Mouse (Mus musculus) kidney, postnatal 36 days (tissue): ENCODE data around the gene Amer2.
A peak's percentile ranks its signal among the peaks of the same experiment; 100 is the strongest.
"Not testable (repeated sequence)": the region's sequence is repeated elsewhere in the genome, so short reads cannot be mapped to it uniquely, and the experiment has no call there.

Experiments
- DNase-seq, 2 experiments: peaks; one replicate each; pipeline ENCODE4 v3.0.0; 2021 to 2022; ENCODE audit warnings: mixed read lengths in 2 of 2

The Amer2 gene

DNA sequence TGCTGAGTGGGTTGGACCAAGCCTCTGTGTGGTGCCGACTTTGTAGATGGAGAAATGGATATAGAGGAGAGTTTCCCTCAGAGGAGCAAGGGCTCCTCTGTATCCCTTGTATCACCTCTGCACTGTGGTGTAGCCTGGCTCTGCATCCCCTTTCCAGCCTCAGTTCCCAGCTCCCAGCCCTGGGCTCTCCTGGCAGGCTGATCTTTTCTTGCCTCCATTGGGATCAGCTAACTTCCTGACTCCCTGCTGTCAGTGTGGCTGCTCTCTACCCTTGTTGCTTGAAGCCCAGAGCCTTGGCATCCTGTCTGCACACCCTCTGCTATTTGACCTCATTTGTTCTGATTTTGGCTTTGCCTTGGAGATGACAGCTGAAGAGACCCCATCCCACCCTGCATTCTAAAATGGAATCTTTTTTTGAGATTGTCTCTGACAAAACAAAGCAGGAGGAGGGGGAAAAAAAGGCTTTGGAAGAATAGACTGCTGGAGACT is at the start of gene Amer2:
Gene Amer2 (plus strand): TSS at position 439 of the 489 bp plus-strand sequence.
- no peak for DNase-seq

DNA sequence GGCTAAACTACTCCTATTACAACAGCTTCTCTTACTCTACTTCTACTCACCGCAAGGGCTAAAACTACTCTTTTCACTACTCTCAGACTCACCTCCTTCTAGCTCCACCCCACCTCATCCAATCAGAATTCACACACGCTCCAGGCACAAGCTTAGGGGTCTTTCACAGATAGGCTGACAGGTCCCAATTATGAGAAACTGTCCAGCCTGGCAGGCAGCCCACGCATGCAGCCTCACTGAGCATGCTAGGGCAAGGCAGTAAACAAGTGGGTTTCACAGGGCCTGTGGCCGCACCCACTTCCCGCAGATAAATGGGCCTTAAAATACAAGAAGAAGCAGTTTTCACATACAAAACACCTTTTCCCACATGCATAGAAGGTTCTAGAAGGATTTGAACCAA is 33.1 kb upstream of the Amer2 start:
- DNase-seq, result not testable (repeated sequence)

DNA sequence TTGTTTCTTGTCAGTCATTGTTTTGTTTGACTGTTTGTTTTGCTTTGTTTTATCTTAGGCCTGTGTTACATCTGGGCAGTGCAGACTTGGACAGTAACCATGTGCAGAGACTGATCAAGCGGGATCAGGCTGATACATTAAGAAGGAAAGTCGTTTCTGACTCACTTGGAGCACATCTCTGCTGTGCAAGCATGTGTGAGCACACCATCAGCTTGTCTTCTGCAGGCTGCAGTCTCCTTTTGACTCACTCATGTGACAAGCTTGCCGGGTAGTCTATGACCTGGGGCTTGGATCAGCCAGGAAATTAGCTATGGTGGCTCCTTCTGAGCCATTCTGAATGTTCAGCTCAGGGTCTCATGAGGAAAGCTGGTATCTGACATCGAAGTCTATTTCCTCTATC is 32.5 kb upstream of the Amer2 start:
- DNase-seq, result no peak

DNA sequence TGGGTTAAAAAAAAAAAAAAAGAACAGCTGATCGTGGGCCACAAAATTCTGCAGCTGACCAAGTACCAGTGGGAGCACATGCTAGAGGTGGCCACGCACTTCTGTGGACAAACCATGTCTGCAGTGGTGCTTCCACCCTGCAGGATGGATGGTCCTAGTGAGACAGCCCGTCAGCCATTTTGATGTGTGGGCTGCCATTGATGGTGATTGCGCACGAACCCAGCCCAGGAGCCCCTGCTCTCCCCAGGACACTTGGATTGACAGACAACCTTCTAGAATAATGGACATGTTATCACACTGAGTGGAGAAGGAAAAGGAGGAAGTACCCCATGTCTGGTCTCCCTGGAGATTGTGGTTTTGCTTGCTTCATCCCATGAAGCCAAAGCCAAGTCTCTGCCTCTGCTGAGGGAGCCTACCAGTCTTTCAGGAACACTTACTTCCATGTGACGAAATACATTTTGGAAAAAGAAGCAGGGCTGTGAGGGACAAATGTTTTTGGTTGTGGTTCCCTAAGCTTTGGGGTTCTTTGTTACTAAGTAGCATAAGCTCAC is 27.7 kb upstream of the Amer2 start:
- no peak for DNase-seq

DNA sequence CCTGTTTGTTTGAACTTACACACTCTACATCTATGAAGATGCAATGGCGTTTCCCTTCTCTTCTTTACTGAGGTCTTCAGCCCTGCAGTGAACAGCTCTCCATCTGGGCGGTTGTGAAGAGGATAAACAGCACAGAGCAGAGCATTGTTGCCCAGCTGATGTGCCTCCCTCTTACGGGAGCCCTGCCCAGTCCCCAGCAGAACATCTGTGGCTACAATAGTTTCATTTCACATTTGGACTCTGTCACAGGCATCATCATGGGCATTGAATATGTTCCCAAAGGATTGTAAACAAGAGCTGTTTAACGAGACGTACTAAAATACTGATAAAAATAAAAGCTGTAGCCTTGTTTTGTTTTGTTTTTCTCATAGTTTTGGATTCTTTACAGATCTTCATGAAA is 14.7 kb upstream of the Amer2 start:
- no peak for DNase-seq

DNA sequence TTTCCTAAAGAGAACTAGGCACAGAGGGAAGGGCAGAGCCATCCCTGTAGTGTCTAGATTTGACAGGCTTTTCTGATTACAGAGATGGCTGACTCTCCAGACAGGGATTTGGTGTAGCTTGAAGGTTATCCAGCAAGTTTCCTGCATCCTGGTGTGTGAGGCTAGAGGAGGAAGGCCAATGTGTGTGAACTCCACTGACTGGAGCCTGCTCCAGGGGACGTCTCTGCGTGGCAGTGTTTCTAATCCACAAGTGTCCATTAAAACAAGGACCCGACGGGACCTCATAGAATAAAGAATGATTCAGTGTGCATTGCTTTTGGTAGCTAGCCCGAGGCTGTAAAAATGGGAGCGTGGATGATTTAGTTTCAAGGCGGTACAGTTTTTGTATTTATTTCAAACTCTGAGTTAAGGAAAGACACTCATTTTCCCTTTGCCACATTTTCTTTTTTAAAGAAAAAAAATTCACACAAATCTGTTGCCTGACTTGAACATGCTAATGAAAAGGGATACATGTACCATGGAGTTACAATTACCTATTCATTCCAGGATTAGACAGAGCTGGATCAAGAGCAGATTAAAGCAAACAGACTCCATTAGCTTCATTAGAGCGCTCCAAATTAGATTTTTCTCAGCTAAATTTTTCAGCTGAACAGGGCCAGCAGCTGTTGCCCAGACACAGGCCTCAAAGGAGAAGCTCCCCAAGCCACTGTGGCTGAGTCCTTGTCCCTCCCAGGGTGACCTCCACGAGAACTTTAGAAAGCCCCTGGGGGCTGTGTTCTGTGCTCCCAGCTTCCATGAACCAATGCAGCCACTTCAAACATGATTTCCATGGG is 11.5 kb upstream of the Amer2 start:
- no peak for DNase-seq

DNA sequence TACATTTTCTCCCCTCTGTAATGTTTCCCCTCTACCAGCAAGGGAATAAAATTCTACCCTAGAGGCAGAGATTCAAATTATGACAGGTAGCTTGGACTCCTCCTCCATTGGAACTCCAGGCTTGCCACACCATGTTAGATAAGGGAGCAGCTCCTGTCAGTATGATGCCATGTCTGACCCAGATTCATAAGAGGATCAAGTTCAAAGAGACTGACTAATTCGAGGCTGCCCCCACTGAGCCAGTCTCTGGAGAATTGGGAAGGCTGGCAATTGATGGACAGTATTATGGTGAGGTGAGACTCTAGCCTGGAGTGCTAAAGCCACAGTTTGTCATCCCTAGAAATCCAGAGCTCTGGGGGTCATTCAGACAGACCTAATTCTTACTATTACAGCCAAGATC is 6.3 kb upstream of the Amer2 start:
- no peak for DNase-seq

DNA sequence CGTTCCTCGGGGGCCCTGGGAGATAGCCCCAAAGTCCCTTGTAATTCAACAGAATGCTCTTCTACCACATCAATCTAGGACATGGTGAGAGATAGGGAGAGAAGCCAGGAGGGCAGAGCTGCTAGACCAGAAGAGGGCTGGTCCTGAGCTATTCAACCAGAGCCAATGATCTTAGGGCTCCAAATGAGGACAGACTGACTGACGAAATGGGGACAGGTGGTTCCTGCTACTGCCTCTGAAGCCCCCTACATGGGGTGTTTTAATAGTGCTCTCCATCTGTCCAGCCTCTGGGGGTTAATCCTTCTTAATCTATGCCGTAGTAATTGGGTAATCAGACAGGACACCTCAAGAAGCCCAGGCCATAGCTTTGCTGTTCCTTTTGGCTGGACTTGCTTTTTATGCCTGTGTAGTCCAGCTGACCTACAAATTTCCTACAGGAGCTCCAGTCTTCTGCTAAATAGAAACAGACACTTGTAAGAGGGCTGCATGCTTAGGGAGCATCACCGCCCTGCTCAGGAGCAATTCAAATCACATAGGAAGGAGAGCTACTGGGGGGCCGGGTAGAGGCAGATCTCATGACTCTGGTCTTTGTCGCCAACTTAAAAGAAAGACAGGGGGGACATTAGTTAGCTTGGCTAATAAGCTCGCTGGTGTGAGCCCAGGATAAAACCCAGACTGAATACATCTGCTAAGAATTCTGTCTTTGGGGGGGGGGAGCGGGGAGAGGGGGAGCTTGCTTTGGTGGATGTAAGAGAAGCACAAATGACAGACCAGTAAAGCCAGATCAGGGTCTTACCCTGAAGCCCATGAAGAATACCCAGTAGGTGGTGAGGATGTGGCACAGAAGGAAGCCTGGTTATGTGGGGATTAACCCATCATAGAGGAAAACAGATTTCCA is 4.0 kb upstream of the Amer2 start:
- no peak for DNase-seq

DNA sequence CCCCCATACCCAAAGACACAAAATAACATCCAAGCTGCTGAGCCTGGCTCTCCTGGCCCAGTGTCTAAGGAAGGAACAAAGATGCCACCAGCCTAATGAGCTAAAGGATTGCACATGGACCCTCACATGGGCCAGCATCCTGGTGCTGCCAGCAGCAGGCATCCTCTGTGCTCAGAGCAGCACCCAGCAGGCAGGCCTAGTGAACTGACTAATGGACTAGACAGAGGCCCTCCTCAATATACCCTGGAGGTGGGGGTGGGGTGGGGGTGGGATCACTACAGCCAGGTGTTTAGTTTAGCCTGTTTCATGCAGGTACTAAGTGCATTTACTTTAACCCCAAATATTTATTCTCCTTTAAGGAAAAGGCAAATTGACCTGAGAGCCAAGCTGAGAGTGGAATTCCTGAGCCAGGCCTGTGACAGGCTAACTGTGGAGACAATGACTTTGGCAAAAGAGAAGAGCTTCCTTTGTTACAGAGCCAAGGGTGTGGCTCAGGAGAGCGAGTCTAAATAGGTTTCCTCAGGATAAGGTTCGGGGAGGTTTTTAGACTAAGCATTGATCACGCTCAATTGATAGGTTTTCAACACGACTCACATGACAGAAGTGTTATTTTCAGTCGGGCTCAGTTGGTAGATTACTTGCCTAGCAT is 3.3 kb upstream of the Amer2 start:
- DNase-seq, result no peak

DNA sequence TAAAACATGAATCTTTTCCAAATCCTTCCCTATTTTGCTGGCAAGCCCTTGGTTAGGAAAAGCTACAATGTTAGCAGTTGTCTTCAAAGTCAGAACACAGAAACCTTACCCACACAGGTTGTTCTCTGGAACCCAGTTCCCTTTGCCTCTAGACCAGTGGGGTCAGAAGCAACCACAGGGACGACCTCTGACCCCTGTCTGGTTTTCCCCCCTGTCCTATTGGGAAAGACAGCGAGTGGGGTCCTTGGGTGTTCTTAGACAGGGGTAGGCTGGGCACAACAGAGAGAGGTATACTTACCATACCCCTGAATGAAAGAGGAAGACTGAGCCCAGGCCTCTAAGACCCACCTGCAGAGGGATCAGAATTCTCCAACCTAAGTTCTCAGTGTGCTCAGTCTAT is 4.0 kb downstream of the Amer2 start:
- no peak for DNase-seq

DNA sequence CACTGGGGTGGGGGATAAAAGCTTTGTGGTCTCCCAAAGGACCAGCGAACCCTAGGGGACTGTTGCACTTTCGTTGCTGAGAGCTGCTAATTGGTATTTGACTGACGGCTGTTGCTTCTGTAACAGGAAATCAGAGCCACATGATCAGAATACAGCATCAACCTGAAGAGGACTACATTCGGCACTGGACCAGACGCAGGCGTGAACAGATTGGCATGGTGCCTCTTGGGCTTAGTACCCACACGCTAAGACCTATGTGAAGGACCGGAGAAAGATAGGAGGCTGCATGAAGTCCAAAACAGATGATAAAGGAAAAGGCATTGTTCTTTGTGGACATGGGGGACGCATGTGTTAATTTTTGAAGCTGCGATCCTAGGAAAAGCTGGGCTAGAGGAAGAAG is 4.5 kb downstream of the Amer2 start:
- no peak for DNase-seq

DNA sequence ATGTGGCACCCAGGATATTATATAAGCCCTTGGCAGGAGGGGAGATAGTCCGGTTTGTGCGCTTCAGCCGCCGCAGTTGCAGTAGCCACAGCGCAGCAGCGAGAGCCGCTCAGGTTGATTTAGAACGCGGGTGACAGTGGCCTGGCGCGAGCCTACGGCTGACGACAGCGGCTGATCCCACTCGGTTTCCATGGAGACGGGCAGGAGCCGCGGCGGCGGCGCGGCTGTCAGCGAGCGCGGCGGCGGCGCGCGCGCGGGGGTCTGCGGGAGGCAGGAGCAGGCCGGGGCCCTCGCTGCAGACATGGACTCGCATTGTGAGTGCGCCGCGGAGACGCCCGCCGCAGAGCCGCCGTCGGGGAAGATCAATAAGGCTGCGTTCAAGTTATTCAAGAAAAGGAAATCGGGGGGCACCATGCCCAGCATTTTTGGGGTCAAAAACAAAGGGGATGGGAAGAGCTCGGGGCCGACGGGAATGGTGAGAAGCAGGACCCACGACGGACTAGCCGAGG is 5.1 kb downstream of the Amer2 start:
- peak; percentile 29 to 47 for DNase-seq

DNA sequence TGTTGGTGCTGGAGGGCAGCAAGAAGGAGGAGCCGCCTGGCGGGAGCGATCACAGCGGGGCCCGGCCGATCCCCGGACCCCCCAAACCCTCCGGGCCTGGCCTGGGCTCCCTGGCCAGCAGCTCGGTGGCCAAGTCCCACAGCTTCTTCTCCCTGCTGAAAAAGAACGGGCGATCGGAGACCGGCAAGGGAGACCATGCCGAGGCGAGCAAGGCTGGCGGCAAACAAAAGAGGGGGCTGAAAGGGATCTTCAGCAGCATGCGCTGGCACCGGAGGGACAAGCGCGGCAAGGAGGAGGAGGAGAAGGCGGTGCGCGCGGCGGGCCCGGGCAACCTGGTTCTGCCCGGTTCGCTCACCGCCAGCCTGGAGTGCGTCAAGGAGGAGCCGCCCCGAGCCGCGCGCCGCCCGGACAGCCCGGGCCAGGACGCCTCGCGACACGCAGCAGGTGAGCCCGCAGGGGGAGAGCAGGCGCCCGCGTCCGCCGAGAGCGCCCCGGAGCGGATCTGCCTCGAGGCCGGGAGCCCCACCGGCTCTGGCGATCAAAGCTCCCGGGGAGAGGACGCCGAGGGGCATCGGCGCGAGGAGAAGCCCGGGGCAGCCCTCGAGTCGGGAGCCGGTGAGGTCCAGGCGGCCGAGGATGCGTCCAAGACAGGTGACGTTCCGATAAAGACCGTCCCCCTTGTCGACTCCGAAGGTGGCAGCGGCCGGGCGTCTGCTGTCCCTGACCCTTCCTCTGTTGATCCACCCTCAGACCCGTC is 5.7 kb downstream of the Amer2 start:
- peak; percentile 20 to 61 for DNase-seq

DNA sequence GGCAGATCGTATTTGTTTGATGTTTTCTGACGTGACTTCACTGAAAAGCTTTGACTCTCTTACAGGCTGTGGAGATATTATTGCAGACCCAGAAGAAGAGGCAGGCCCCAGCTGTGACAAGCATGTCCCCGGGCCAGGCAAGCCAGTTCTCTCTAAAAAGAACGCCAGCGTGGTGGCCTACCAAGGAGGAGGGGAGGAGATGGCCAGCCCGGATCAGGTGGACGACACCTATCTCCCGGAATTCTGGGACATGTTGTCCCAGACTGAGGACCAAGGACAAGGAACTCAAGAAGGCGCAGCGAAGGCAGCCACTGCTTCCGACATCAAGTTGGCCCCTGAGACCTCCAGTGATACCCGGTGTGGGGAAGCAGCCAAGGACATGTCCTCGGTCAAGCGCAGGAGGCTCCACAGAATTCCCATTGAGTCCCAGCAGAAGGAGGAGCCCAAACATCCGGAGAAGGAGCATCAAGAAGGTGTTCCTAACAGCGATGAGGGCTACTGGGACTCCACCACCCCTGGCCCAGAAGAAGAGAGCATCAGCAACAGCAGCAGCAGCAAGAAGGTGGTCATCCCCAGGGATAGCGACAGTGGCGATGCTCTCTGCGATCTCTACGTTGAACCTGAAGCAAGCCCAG is 6.4 kb downstream of the Amer2 start:
- no peak for DNase-seq

DNA sequence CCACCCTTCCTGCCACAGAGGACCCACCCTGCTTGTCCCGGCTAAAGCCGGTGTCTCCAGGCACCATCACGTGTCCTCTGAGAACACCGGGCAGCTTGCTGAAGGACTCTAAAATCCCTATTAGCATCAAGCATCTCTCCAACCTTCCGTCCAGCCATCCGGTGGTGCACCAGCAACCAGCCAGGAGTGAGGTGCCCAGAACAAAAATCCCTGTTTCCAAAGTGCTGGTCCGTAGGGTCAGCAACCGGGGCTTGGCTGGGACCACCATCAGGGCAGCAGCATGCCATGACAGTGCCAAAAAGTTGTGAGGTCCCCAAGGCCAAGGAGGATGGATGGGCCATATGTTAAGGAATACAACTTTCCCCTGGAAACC is 6.9 kb downstream of the Amer2 start:
- DNase-seq, result no peak

DNA sequence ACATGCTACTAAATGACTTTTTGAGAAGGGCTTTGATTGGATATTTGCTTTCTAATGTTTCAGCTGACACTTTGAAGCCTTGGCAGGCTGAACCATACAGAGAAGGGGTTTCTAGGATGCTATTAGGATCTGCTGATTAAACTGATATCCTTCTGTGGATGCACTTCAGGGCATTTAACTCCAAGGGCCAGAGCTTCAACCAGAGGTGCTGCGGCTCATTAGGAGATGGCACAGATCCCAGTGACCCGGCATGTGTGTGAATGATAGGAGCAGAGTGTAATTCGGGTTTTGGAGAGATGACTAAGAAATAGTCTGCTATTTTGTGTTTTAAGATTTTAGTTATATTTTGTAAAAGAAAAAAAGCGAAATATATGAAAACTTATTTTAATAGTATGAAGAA is 8.6 kb downstream of the Amer2 start:
- no peak for DNase-seq

DNA sequence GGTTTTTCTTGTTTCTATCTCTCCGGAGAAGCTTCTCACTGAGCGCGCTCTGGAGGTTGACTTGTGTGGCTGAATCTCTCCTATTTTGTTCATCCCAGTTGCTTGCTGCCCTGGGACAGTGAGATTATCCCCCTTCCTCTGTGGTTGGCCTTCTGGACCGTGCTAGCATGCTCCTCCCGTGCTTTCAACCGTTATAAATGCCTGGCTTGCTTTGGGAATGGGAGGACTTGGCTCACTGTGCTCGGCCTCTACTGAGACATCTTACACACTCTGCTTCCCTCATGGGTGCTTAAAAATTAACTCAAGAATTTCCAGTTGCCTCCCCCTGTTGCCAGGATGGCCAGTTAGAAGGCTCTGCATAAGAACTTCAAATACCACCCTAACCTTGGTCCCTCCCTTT is 10.8 kb downstream of the Amer2 start:
- no peak for DNase-seq

DNA sequence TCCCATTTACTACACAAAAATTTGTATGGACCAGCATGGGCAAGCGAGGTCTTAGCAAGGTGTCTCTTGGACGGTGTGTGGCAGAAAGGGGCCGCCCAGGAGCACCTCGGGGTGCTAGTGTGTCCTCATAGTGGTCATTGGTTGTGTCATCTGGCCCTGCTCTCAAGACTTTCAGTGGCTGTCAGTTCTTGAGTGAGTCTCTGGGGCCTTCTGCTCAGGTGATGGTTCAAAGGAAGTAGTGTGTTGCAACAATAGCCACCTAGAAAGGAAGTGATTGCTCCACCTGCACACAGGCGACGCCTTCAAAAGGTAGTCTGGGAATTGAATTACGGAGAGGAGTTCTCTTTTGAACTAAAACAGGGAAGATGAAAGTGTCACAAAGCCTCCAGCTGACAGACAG is 11.2 kb downstream of the Amer2 start:
- DNase-seq, result no peak

DNA sequence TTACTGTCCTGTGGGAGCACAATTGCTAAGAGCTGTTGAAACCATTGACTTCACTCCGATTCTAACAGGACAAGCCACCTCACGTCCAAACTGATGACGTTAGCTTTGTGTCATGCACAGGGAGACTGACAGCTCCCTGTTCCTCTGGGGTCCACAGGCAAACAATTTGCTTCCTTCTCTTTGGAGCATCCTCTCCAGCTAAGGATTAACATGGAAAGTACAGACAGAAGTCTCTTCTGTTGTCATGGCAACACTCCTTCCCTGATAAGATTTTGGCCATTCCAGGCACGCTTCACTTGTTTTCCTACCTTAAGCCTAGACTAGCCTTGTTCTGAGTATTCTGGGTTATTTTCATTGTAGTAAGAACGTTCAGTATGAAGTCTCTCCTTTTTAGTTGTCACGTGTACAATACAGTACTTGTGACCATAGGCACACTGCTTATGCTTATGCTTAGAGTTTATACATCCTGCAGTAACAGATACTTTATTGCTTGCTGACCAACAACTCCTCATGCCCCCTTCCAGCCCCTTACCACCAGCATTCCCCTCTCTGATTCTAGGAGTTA is 12.1 kb downstream of the Amer2 start:
- no peak for DNase-seq

DNA sequence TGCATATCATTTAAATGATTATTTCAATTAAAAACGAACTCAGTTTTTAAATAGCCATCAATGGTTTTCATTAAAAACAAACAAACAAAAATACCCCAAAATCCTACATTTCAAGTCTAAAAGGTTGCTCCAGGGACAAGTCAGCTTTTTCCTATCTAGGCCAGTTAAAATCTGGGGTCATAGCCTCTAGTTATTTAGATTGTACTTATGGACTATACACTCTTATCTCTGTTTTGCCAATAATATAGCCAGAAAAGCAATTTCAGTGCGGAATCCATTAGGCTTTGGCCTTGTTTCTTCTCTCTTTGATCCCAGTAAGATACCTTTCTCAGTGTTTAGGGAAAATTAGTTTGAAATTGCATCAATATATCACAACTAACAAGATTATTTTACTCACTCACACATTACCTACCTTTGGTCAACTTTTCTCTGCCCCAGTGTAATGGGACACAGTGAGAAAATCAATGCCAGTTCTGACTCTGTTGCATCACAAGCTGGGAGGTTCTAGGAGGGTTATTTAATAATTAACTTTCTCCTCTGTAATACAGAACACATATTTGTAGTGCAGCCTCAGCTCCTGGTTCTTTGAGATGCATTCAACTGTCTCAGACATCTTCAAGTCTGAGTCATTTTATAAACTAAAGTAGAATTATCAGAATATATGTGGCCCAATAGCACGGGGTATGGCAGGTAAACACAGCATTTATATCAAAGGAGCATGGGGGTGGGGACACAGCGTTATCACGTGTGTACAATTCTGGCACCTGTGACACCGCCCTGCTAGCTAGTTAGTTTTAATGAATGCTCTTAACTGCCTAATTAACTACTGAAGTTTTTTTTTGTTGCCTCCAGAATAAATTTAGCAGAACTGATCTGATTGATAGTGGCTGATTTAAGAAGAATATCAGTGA is 13.8 kb downstream of the Amer2 start:
- DNase-seq, result peak; percentile 11 to 21
